Mouse (Mus musculus) heart, embryonic 12.5 days (tissue): ENCODE measurements at regions not wholly inside any gene's neighbourhood (a gene's known extent, or its start where the extent isn't known, plus 50 kb on each side); places are given as distances from the start of the nearest gene placed in this dataset.
"Not testable (repeated sequence)": the region's sequence is repeated elsewhere in the genome, so short reads cannot be mapped to it uniquely, and the experiment has no call there.

Experiments used
- ATAC-seq: fragments of 200-750 bp; cut with Nextera tagmentation; 2 replicates; pipeline ENCODE4 v1.8.0; 2017; ENCODE audit warnings: moderate TSS enrichment, moderate library complexity; ENCODE audit not compliant: insufficient number of reproducible peaks, low FRiP score
- H3K27ac ChIP-seq: fragments of 300-500 bp; sonication (generic); 2 replicates; pipeline ENCODE4 v1.5.1; 2016; ENCODE audit warnings: mild to moderate bottlenecking, moderate library complexity; ENCODE audit not compliant: poor library complexity, severe bottlenecking
- H3K27me3 ChIP-seq: fragments of 300-500 bp; sonication (generic); replicated peaks from 2 replicates; pipeline ENCODE4 v1.6.1; 2016; ENCODE audit warnings: mild to moderate bottlenecking, moderate library complexity
- H3K36me3 ChIP-seq: fragments of 300-500 bp; sonication (generic); 2 replicates; pipeline ENCODE4 v1.6.1; 2016; ENCODE audit warnings: mild to moderate bottlenecking, moderate library complexity
- H3K4me1 ChIP-seq: fragments of 300-500 bp; sonication (generic); replicated peaks from 2 replicates; pipeline ENCODE4 v1.6.1; 2016; ENCODE audit warnings: mild to moderate bottlenecking
- H3K4me2 ChIP-seq: fragments of 300-500 bp; sonication (generic); 2 replicates; pipeline ENCODE4 v1.6.1; 2016; ENCODE audit warnings: mild to moderate bottlenecking, moderate library complexity
- H3K4me3 ChIP-seq: fragments of 300-500 bp; sonication (generic); 2 replicates; pipeline ENCODE4 v1.5.1; 2016; ENCODE audit warnings: mild to moderate bottlenecking
- H3K9ac ChIP-seq: fragments of 300-500 bp; sonication (generic); 2 replicates; pipeline ENCODE4 v1.6.1; 2016; ENCODE audit warnings: mild to moderate bottlenecking, moderate library complexity
- H3K9me3 ChIP-seq: fragments of 300-500 bp; sonication (generic); replicated peaks from 2 replicates; pipeline ENCODE4 v1.6.1; 2016; ENCODE audit warnings: mild to moderate bottlenecking, moderate library complexity
- WGBS: fragments of 180-500 bp; shearing (Covaris S2); methylation state at CpG from one replicate; pipeline ENCODE4 v1.1.7; 2016; 5-methylcytosine and 5-hydroxymethylcytosine counted together

GRCm38 (mm10) chr13:50906431-50906830 is 194.2 kb upstream of the Spin1 start:
- H3K9me3 ChIP-seq, H3K9ac ChIP-seq, H3K36me3 ChIP-seq, H3K4me2 ChIP-seq, H3K27ac ChIP-seq, H3K4me3 ChIP-seq, H3K27me3 ChIP-seq, H3K4me1 ChIP-seq, ATAC-seq: not testable (repeated sequence)
- WGBS = 77% methylated on average over 6 of the region's 6 CpGs

DNA sequence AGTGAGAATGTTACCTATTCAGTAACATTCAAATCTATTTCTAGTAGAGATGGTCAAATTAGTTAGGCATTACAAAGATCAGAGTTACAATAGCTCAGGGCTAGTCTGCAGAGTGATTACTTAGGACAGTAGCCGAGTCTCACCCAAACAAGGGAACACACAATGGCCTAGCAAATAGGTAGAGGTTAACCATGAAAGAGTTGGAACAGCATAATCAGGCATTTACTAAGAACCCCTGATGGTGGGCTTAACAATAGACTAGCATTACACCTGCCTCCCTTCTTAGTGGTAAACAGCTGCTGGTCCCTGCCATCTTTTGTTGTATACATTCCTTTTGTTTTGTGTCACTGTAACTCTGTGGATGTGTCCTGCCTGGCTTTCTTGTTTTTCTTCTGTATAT is 193.8 kb upstream of the Spin1 start:
- no peak for ATAC-seq
- Histone ChIP-seq H3K4me2 (no peak overlapping the region), H3K4me1 (no peaks in the 10 kb centered on the region), H3K36me3 (no peaks in the 10 kb centered on the region), H3K9ac (no peak overlapping the region), H3K4me3 (no peak overlapping the region), H3K9me3 (no peaks in the 10 kb centered on the region), H3K27ac (no peak overlapping the region), H3K27me3 (no peaks in the 10 kb centered on the region)
- 82% methylated on average over 1 of the region's 1 CpGs for WGBS

DNA sequence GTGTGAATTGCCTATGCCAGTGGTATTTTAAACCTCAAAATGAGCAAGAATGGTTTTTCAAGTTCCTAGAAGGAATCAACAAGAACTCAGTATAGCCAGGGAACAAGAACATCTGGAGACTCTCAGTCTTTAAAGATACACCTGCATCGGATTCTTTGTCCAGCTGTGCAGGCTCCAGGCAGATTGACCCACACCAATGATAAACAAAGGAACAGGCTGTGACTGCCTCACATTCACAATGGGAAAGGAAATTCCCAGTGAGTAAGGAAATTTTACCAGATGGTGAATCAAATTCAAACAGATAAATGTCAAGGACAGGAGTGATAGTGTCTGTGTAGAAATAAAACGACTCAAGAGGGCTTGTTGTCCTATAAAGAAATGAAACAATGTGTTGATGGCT is 187.9 kb upstream of the Spin1 start:
- not testable (repeated sequence) for H3K36me3 ChIP-seq, H3K9ac ChIP-seq, H3K27me3 ChIP-seq, ATAC-seq, H3K9me3 ChIP-seq, H3K4me2 ChIP-seq, H3K4me1 ChIP-seq, H3K27ac ChIP-seq, H3K4me3 ChIP-seq
- WGBS = 52% methylated on average over 2 of the region's 2 CpGs

DNA sequence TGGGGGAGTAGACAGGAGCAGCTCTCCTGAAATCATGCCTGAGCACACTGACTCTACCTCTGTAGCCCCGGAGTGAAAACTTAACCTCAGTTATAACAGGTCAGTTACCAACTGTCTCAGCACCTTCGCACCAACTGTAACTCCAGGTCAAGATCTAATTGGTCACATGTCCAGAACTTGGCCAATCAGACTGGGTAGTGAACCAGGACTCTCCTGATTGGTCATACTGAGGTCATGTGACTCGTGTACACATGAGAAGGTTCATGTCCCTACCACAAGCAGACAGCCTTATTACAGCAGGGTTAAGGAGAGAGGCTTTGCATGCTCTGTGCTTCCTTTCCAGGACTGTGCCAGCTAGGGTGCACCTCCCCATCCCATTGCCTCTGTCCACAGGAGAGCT is 166.7 kb upstream of the Spin1 start:
- not testable (repeated sequence) for ATAC-seq
- WGBS = 78% methylated on average over 3 of the region's 3 CpGs

GRCm38 (mm10) chr13:50942561-50942960 is 158.1 kb upstream of the Spin1 start:
- Histone ChIP-seq H3K9me3 (no peaks in the 10 kb centered on the region), H3K4me2 (no peak overlapping the region), H3K36me3 (no peaks in the 10 kb centered on the region), H3K27ac (no peak overlapping the region), H3K4me1 (no peaks in the 10 kb centered on the region), H3K4me3 (no peak overlapping the region), H3K9ac (no peak overlapping the region), H3K27me3 (no peaks in the 10 kb centered on the region)
- no peak for ATAC-seq
- WGBS = 74% methylated on average over 3 of the region's 3 CpGs

More for the DNA sequence above, 166.7 kb upstream of the Spin1 start:
- H3K36me3 ChIP-seq, H3K4me2 ChIP-seq, H3K9me3 ChIP-seq, H3K9ac ChIP-seq, H3K4me3 ChIP-seq, H3K27me3 ChIP-seq, H3K27ac ChIP-seq, H3K4me1 ChIP-seq: not testable (repeated sequence)

GRCm38 (mm10) chr13:50949545-50950226 is 151.0 kb upstream of the Spin1 start:
- no peak overlapping the region for H3K4me3 ChIP-seq
- 30% methylated on average over 6 of the region's 6 CpGs for WGBS
- H3K4me2 ChIP-seq = no peak overlapping the region
- no peak overlapping the region for H3K9ac ChIP-seq
- no peaks in the 10 kb centered on the region for H3K27me3 ChIP-seq
- no peak overlapping the region for H3K27ac ChIP-seq
- no peaks in the 10 kb centered on the region for H3K9me3 ChIP-seq
- no peaks in the 10 kb centered on the region for H3K36me3 ChIP-seq
- H3K4me1 ChIP-seq = no peaks in the 10 kb centered on the region
- no peak for ATAC-seq

DNA sequence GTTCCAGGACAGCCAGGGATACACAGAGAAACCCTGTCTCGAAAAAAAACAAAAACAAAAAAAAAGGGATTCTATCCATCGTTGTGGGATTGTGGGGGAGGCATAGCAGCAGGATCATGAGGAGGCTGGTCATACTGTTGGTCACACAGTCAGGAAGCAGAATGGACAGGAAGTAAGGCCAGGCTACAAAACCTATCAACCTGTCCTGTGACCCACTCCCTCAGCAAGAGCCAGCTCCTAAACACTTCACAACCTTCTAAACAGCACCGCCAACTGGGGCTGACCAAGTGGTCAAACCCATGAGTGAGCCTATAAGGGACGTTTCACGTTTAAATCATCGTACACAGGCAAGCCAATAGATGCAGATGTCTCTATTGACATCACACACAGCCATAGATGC is 146.0 kb upstream of the Spin1 start:
- Histone ChIP-seq H3K4me1 (0 out of 2 replicates have a peak, but pooled peaks cover 4% of the 10 kb centered on the region), H3K36me3 (no peaks in the 10 kb centered on the region), H3K27ac (no peak overlapping the region), H3K9me3 (no peaks in the 10 kb centered on the region), H3K9ac (no peak overlapping the region), H3K4me3 (no peak overlapping the region), H3K4me2 (no peak overlapping the region), H3K27me3 (no peaks in the 10 kb centered on the region)
- 86% methylated on average over 6 of the region's 6 CpGs for WGBS
- ATAC-seq = no peak

- H3K4me1 ChIP-seq = 0 out of 2 replicates have a peak, but pooled peaks cover 4% of the 10 kb centered on the region
- 26% methylated on average over 20 of the region's 20 CpGs for WGBS
- H3K4me2 ChIP-seq = peak overlapping the region; percentile 60
- H3K27me3 ChIP-seq = no peaks in the 10 kb centered on the region
- H3K27ac ChIP-seq = no peak overlapping the region
- H3K9me3 ChIP-seq = no peaks in the 10 kb centered on the region
- no peak for ATAC-seq
- no peak overlapping the region; the same call in 1 of the 2 replicates for H3K9ac ChIP-seq
- peak overlapping the region; percentile 30 for H3K4me3 ChIP-seq
- no peaks in the 10 kb centered on the region for H3K36me3 ChIP-seq
Measured at GRCm38 (mm10) chr13:50958051-50958883, 142.4 kb upstream of the Spin1 start.

DNA sequence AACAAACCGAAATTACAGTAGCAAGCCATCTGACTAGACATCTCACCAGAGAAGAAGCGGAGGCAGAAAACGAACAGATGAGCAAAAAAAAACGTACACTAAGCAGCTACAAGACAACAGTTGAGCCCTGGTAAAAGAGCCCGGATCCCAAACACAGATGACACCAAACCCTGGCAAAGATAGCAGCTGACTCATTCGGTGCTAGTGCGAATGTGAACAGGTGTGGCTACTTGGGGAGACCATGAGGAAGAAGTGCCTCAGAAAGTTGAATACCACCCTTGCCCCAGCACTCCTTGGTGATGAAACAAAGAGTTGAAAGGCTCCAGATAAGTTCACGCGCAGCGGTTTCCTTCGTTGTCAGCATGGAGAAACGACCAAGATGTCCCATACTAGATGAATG is 139.8 kb upstream of the Spin1 start:
- H3K4me3 ChIP-seq = no peak overlapping the region
- no peaks in the 10 kb centered on the region for H3K27me3 ChIP-seq
- WGBS = 66% methylated on average over 12 of the region's 12 CpGs
- H3K9ac ChIP-seq = no peak overlapping the region
- H3K27ac ChIP-seq = no peak overlapping the region
- ATAC-seq = no peak
- 0 out of 2 replicates have a peak, but pooled peaks cover 4% of the 10 kb centered on the region for H3K4me1 ChIP-seq
- H3K4me2 ChIP-seq = no peak overlapping the region
- 0 out of 2 replicates have a peak, but pooled peaks cover 2% of the 10 kb centered on the region for H3K9me3 ChIP-seq
- no peaks in the 10 kb centered on the region for H3K36me3 ChIP-seq

DNA sequence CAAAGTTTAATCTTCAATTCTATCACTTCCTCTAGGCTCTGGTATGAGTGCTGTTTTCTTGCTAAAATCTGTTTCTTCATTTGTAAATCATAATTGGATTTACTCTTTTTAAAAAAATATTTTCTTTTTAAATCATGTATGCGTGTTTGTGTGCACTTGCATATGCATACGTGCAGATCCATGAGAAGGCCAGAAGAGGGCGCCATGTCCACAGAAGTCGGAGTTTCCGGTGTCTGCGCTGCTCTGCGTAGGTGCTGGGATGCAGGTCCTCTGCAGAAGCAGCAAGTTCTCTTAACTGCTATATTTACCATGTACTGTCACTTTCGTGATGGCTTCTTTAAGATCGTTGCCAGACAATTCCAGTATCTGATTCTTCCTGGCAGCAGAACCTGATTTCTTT is 136.6 kb upstream of the Spin1 start:
- Histone ChIP-seq H3K36me3 (no peaks in the 10 kb centered on the region), H3K27ac (no peak overlapping the region), H3K9ac (no peak overlapping the region), H3K27me3 (no peaks in the 10 kb centered on the region), H3K4me2 (no peak overlapping the region), H3K4me3 (no peak overlapping the region), H3K9me3 (0 out of 2 replicates have a peak, but pooled peaks cover 2% of the 10 kb centered on the region), H3K4me1 (no peaks in the 10 kb centered on the region)
- ATAC-seq = no peak
- WGBS = 68% methylated on average over 9 of the region's 9 CpGs

DNA sequence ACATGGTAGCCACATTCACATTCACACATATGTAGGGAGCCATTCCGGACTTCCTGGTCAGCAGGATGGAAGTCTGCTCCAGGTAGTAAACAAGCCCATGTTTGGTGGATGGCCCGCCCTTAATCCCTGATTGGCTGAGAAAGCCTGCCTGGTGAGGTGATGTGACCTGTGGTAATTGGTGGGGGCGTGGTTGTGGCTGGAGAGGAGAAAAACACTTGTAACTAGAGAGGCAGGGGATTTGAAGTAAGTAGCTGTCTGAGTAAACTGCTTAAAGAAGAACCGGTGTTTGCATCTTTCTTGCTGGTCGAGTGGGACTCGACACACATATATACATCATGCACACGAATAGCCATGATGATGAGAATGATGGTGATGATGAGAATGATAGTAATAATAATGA is 135.6 kb upstream of the Spin1 start:
- not testable (repeated sequence) for H3K9ac ChIP-seq, H3K36me3 ChIP-seq, H3K27ac ChIP-seq, H3K4me2 ChIP-seq, H3K27me3 ChIP-seq, ATAC-seq, H3K9me3 ChIP-seq, H3K4me1 ChIP-seq, H3K4me3 ChIP-seq
- WGBS = 52% methylated on average over 7 of the region's 7 CpGs
